Mouse (Mus musculus): ENCODE data around the gene Six5. TPM values are rescaled to one million over a fixed set of nuclear protein-coding genes. Genes with fewer than 3 reads are reported as not detected.

Gene Six5
- polyA plus RNA-seq, 1 experiment from 2014 or later, result 2.2 TPM

DNA sequence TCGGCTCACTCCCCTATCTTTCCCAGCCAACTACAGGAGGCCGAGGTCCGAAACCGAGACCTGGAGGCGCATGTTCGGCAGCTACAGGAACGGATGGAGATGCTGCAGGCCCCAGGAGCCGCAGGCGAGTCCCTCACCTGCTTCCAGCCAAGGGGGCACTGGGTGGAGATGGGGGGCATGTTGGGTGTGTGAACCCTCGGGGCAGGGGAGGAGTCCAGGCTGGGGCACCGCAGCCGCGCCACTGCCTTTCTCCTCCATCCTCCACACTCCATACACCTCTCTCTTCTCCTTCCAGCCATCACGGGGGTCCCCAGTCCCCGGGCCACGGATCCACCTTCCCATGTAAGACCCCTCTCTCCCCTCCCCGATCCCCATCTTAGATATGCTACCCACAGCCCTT is 2.5 kb upstream of the Six5 start:
- Histone ChIP-seq H3K36me3 (replicated peaks) (peaks cover 7% of the 10 kb centered on the region), H3K27ac (no peak overlapping the region), H3K27me3 (replicated peaks) (peaks cover 27% of the 10 kb centered on the region), H3K4me3 (no peak overlapping the region), H3K4me1 (peaks cover 46% of the 10 kb centered on the region), H3K9ac (no peak overlapping the region), H3K4me2 (no peak overlapping the region), H3K9me3 (no peaks in the 10 kb centered on the region)
- ATAC-seq (replicated peaks), result no peak
- 33% methylated on average over 16 of the region's 17 CpGs for WGBS

DNA sequence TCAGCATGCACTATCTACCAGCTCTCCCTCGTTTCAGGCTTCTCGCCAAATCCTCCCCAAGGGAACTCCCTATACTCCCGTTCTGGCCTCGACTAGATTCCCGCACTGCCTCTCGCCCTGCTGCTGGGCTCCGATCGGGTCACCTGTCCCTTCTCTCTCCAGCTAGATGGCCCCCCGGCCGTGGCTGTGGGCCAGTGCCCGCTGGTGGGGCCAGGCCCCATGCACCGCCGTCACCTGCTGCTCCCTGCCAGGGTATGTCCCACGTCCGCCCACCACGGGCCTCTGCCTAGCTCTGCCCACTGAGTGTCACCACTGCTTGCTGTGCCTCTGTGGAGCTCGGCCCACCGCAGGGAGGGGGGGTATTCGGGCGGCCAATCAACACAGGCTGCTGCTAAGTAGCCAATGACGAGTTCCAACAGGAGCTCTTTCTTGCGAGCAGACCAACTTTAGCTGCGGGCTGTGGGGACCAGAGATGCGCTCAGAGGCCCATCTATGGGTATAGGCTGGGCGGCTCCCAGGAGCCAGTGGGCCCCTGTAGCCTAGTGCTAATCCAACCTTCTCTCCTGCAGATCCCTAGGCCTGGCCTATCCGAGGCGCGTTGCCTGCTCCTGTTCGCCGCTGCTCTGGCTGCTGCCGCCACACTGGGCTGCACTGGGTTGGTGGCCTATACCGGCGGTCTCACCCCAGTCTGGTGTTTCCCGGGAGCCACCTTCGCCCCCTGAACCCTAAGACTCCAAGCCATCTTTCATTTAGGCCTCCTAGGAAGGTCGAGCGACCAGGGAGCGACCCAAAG is 1.8 kb upstream of the Six5 start:
- H3K36me3 ChIP-seq (replicated peaks), result peaks cover 7% of the 10 kb centered on the region
- no peaks in the 10 kb centered on the region for H3K9me3 ChIP-seq
- H3K27me3 ChIP-seq (replicated peaks), result peaks cover 27% of the 10 kb centered on the region
- 0 out of 2 replicates have a peak overlapping the region, but pooled peaks have one; percentile 49 for H3K4me3 ChIP-seq
- peak overlapping the region; percentile 96 for H3K4me2 ChIP-seq
- ATAC-seq (replicated peaks), result peak; percentile 45
- 7% methylated on average over 38 of the region's 38 CpGs for WGBS
- H3K27ac ChIP-seq, result 0 out of 2 replicates have a peak overlapping the region, but pooled peaks have one; percentile 18
- no peak overlapping the region for H3K9ac ChIP-seq
- peaks cover 46% of the 10 kb centered on the region for H3K4me1 ChIP-seq

DNA sequence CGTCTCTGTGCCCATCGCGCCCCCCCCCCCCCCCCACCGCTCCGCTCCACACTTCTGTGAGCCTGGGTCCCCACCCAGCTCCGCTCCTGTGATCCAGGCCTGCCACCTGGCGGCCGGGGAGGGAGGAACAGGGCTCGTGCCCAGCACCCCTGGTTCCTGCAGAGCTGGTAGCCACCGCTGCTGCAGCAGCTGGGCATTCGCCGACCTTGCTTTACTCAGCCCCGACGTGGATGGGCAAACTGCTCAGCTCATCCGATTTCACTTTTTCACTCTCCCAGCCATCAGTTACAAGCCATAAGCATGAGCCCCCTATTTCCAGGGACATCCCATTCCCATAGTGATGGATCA is 1.2 kb upstream of the Six5 start:
- Histone ChIP-seq H3K27me3 (replicated peaks) (peaks cover 27% of the 10 kb centered on the region), H3K4me3 (peak overlapping the region; percentile 49), H3K36me3 (replicated peaks) (peaks cover 3% of the 10 kb centered on the region; the same call in 1 of the 2 replicates), H3K9me3 (no peaks in the 10 kb centered on the region), H3K27ac (peak overlapping the region; percentile 51; the same call in 1 of the 2 replicates), H3K4me1 (peaks cover 46% of the 10 kb centered on the region), H3K4me2 (peak overlapping the region; percentile 96), H3K9ac (no peak overlapping the region)
- ATAC-seq (replicated peaks), result peak; percentile 13
- 5% methylated on average over 10 of the region's 15 CpGs for WGBS

DNA sequence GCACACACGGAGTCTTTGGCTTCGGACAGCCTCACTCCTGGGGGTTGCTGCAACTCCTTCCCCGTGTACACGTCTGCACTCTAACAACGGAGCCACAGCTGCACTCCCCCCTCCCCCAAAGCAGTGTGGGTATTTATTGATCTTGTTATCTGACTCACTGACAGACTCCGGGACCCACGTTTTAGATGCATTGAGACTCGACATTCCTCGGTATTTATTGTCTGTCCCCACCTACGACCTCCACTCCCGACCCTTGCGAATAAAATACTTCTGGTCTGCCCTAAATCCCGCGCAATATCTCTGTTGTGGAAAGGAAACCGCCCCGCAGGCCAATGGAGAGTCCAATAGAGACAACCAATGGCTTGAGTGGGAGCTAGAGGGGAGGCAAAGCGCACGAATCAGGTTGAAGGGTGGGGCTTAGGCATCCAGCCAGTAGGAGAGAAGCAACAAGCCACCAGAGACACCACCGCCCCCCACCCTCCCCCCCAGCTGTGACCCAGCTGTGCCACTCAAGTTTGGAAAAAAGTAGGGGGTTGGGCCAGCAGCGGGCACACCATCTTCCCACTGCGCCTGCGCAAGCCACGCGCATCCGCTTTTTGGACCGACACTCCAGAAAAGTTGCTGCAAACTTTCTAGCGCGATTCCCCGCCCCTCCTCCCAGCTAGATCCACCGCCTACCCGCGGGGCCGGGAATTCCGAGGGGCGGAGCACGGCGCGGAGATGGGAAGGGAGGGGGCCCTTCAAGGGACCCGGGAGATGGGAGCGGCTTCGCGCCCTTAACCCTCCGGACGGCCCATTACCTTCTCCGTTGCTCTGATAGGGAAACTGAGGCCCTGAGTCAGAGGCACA is 633 bp upstream of the Six5 start:
- H3K4me1 ChIP-seq, result peaks cover 46% of the 10 kb centered on the region
- peak; percentile 79 for ATAC-seq (replicated peaks)
- 1% methylated on average over 45 of the region's 45 CpGs for WGBS

DNA sequence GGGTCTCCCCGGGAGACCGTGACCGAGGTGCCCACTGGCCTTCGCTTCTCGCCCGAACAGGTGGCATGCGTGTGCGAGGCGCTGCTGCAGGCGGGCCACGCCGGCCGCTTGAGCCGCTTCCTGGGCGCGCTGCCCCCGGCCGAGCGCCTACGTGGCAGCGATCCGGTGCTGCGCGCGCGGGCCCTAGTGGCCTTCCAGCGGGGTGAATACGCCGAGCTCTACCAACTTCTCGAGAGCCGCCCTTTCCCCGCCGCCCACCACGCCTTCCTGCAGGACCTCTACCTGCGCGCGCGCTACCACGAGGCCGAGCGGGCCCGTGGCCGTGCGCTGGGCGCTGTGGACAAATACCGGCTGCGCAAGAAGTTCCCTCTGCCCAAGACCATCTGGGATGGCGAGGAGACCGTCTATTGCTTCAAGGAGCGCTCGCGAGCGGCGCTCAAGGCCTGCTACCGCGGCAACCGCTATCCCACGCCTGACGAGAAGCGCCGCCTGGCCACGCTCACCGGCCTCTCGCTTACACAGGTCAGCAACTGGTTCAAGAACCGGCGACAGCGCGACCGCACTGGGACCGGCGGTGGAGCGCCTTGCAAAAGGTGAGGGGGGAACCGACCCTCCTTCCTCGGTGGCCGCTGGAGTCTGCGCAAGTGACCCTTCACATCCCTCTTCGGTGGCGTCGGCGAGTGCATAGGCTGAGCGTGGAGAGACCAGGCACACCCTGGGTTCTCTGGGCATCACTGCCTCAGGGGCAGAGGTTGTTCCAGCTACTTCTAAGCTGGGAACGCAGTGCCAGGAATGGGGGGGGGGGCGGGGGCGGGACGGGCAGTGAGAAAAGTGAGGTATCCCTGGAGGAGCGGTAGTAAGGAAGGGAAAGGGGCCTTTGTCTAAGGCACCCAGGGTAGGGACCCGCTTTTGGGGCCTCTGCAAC is 694 bp downstream of the Six5 start:
- Histone ChIP-seq H3K27ac (peak overlapping the region; percentile 66), H3K9me3 (no peaks in the 10 kb centered on the region), H3K4me1 (peaks cover 46% of the 10 kb centered on the region), H3K36me3 (replicated peaks) (peaks cover 3% of the 10 kb centered on the region; the same call in 1 of the 2 replicates), H3K9ac (peak overlapping the region; percentile 46), H3K27me3 (replicated peaks) (peaks cover 27% of the 10 kb centered on the region), H3K4me2 (peak overlapping the region; percentile 96), H3K4me3 (peak overlapping the region; percentile 49)
- WGBS, result under 1% methylated on average over 81 of the region's 87 CpGs
- ATAC-seq (replicated peaks), result peak; percentile 3; the same call in 1 of the 2 replicates

More for the DNA sequence above, 633 bp upstream of the Six5 start:
- peak overlapping the region; percentile 49 for H3K4me3 ChIP-seq
- H3K9me3 ChIP-seq, result no peaks in the 10 kb centered on the region
- peaks cover 27% of the 10 kb centered on the region for H3K27me3 ChIP-seq (replicated peaks)
- peak overlapping the region; percentile 66 for H3K27ac ChIP-seq
- H3K9ac ChIP-seq, result peak overlapping the region; percentile 46
- peaks cover 3% of the 10 kb centered on the region; the same call in 1 of the 2 replicates for H3K36me3 ChIP-seq (replicated peaks)
- peak overlapping the region; percentile 96 for H3K4me2 ChIP-seq

DNA sequence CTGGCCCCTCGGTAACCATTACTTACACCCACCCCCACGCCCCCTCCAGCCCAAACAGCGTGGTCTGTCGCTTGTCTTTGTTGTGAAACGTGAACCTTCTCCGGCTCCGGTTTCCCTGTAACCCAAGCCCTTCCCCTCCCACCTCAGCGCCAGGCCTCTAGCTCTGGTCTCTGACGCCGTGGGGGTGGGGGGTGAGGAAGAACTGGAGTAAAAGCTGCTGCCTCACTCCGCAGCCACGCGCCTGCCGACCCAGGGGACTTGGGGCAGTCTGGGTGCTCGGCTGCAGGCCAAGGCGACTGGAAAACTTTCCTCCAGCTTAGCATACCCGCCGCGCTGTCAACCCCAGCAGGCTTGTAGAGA is 1.3 kb downstream of the Six5 start:
- Histone ChIP-seq H3K27ac (no peak overlapping the region), H3K9me3 (no peaks in the 10 kb centered on the region), H3K4me2 (peak overlapping the region; percentile 96), H3K4me1 (peaks cover 46% of the 10 kb centered on the region), H3K9ac (0 out of 2 replicates have a peak overlapping the region, but pooled peaks have one; percentile 46), H3K27me3 (replicated peaks) (peaks cover 25% of the 10 kb centered on the region), H3K4me3 (peak overlapping the region; percentile 49), H3K36me3 (replicated peaks) (peaks cover 3% of the 10 kb centered on the region; the same call in 1 of the 2 replicates)
- ATAC-seq (replicated peaks), result no peak; the same call in 1 of the 2 replicates
- under 1% methylated on average over 19 of the region's 19 CpGs for WGBS

DNA sequence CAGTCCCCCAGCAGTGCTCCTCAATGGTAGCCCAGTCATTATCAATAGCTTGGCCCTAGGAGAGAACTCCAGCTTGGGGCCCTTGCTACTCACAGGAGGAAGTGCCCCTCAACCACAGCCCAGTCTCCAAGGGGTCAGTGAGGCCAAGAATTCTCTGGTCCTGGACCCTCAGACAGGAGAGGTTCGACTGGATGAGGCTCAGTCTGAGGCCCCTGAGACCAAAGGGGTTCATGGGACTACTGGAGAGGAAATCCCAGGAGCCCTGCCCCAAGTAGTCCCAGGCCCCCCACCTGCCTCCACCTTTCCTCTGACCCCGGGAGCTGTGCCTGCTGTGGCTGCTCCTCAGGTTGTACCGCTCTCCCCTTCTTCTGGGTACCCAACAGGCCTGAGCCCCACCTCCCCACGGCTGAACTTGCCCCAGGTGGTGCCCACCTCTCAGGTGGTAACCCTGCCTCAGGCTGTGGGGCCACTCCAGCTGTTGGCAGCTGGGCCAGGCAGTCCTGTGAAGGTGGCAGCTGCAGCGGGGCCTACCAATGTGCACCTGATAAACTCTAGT is 2.1 kb downstream of the Six5 start:
- peak overlapping the region; percentile 49; the same call in 1 of the 2 replicates for H3K4me3 ChIP-seq
- 56% methylated on average over 5 of the region's 5 CpGs for WGBS
- ATAC-seq (replicated peaks), result no peak
- no peak overlapping the region for H3K9ac ChIP-seq
- no peaks in the 10 kb centered on the region for H3K9me3 ChIP-seq
- H3K27ac ChIP-seq, result no peak overlapping the region
- peaks cover 17% of the 10 kb centered on the region for H3K27me3 ChIP-seq (replicated peaks)
- peak overlapping the region; percentile 96 for H3K4me2 ChIP-seq
- peaks cover 46% of the 10 kb centered on the region for H3K4me1 ChIP-seq
- H3K36me3 ChIP-seq (replicated peaks), result peaks cover 3% of the 10 kb centered on the region; the same call in 1 of the 2 replicates

DNA sequence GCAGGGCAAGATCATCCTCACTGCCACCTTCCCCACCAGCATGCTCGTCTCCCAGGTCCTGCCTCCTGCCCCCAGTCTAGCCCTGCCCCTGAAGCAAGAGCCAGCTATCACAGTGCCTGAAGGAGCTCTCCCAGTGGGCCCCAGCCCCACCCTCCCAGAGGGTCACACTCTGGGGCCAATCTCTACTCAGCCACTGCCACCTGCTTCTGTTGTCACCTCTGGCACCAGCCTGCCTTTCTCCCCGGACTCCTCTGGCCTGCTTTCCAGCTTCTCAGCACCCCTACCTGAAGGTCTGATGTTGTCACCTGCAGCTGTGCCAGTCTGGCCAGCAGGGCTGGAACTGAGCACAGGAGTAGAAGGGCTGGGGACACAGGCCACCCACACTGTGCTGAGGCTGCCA is 2.8 kb downstream of the Six5 start:
- no peak for ATAC-seq (replicated peaks)
- Histone ChIP-seq H3K9me3 (no peaks in the 10 kb centered on the region), H3K4me1 (peaks cover 42% of the 10 kb centered on the region), H3K4me2 (no peak overlapping the region), H3K9ac (no peak overlapping the region), H3K27me3 (replicated peaks) (peaks cover 11% of the 10 kb centered on the region), H3K36me3 (replicated peaks) (no peaks in the 10 kb centered on the region), H3K27ac (no peak overlapping the region), H3K4me3 (no peak overlapping the region)
- 61% methylated on average over 2 of the region's 2 CpGs for WGBS

DNA sequence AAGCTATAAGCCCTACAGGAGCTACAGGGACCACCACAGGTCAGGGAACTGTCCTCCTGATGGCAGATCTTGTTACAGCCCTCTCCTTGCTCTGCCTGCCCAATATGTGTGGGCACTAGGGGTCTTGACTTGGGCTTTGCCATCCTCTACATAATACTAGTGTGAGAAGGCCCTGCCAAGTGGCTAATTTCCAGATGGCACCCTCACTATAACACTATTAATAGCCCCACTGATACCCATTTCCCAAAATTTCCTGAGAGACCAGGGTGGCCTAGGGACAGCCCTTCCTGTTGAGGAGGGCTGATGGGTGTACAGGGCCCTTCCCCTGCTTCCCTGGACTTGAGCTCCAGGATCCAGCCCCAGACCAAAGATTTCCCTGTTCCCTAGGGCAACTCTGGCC is 3.5 kb downstream of the Six5 start:
- no peak overlapping the region for H3K27ac ChIP-seq
- H3K9ac ChIP-seq, result no peak overlapping the region
- no peak for ATAC-seq (replicated peaks)
- H3K4me3 ChIP-seq, result no peak overlapping the region
- no peak overlapping the region for H3K4me2 ChIP-seq
- no peaks in the 10 kb centered on the region for H3K9me3 ChIP-seq
- no peaks in the 10 kb centered on the region for H3K36me3 ChIP-seq (replicated peaks)
- H3K27me3 ChIP-seq (replicated peaks), result peaks cover 11% of the 10 kb centered on the region
- H3K4me1 ChIP-seq, result peaks cover 36% of the 10 kb centered on the region

DNA sequence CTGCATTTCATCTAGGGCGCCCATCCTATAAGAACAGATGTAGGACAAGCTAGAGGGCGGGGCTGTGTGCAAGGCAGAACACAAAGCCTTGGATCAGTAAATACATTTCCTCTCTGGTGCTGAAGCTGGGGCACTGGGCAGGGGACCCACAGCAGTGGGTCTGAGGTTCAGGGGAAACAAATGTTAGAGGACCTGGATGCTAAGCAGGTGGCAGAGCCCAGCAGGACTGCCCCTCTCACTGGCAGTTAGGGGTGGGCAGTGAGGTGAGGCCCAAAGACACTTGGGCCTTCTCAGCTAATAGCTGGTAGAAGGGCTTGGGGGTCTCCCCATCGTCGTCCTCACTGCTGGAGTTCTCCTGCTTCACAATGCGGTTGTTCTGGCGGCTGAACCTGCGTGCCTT is 4.4 kb downstream of the Six5 start:
- 60% methylated on average over 7 of the region's 7 CpGs for whole genome bisulfite sequencing
- no peak overlapping the region for H3K4me3 ChIP-seq
- peaks cover 27% of the 10 kb centered on the region for H3K4me1 ChIP-seq
- H3K36me3 ChIP-seq (replicated peaks), result no peaks in the 10 kb centered on the region
- peaks cover 10% of the 10 kb centered on the region for H3K27me3 ChIP-seq (replicated peaks)
- H3K9ac ChIP-seq, result no peak overlapping the region
- no peak for ATAC-seq (replicated peaks)
- no peak overlapping the region for H3K4me2 ChIP-seq
- no peaks in the 10 kb centered on the region for H3K9me3 ChIP-seq
- no peak overlapping the region for H3K27ac ChIP-seq

DNA sequence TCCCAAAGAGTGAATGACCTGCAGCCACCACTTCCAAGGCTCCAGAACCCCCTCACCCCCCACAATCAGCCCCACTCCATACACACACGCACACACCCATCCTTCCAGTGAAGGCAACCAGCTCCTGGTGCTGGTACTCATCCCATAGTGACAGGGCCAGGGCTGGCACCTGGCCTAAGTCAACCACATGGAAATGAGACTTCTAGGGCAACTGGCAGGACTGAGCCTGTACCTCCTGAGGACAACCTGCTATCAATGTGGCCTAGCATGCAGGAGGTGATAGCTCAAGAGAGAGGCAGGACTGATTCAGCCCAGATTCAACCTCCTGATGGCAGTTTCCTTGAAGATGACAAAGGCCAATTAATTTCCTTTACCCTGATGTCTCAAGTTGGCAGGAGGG is 5.9 kb downstream of the Six5 start:
- H3K27me3 ChIP-seq (replicated peaks), result no peaks in the 10 kb centered on the region
- H3K4me2 ChIP-seq, result no peak overlapping the region
- no peaks in the 10 kb centered on the region for H3K9me3 ChIP-seq
- ATAC-seq (replicated peaks), result no peak
- no peak overlapping the region for H3K9ac ChIP-seq
- peaks cover 12% of the 10 kb centered on the region for H3K4me1 ChIP-seq
- no peak overlapping the region for H3K4me3 ChIP-seq
- no peaks in the 10 kb centered on the region for H3K36me3 ChIP-seq (replicated peaks)
- H3K27ac ChIP-seq, result no peak overlapping the region
- WGBS, result 92% methylated on average over 1 of the region's 1 CpGs
